Mouse (Mus musculus): ENCODE data around the gene Vps33b.

Gene Vps33b

GRCm38 (mm10) chr7:80268897-80269750 is at the start of gene Vps33b:
TSS of gene Vps33b (plus strand) at chr7:80269649.
- peak; percentile 92 for DNase-seq (ENCODE audit: low spot score)

- DNase-seq (ENCODE audit: low spot score) = no peak
Measured at GRCm38 (mm10) chr7:80220237-80220797, 49.1 kb upstream of the Vps33b start.

- no peak for DNase-seq (ENCODE audit: low spot score)
Measured at GRCm38 (mm10) chr7:80221179-80221750, 48.2 kb upstream of the Vps33b start.

- no peak for DNase-seq (ENCODE audit: low spot score)
Measured at GRCm38 (mm10) chr7:80227065-80227464, 42.4 kb upstream of the Vps33b start.

DNA sequence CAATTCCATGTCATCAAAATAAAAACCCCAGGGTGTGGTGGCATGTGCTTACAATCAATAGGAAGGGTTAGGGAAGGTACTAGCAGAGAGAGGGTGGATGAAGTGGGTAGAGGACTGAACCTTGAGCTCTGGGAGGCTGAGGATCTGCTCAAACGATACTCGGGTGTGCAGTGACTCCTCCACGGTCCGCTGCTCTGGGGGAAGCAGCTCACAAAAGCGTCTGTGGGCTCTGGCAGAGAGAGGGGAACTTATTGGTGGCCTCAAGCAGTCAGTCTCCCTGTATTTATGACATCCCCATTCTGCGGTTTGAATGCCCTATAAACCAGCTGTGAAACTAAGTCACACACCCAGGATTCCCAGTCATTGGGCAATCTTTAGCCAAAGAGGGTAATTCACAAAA is 39.3 kb upstream of the Vps33b start:
- DNase-seq (ENCODE audit: low spot score) = no peak

DNA sequence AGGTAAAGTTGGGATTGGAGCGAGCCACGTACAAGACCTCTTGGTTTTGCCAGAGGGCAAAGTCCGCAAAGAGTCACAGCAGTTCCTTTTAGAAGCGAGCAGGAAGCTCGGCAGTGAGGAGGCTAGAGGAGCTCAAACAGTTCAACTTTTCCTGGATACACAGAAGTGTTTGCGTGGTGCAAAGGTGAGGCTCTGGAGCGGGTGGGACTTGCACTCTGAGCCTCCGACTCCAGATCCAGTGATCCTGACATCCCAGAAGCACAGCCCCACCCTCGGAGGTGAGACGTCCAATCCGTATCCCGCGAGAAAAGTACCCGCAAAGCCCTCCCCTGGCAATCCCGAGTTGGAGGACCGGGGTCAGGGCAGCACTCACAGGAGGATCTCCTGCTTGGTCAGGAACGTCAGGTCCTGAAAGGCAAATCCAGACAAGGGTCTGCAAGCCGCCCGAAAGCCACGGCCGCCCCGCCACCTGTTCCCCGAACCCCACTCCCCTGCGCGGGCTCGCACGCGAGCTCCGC is 37.4 kb upstream of the Vps33b start:
- no peak for DNase-seq (ENCODE audit: low spot score)

DNA sequence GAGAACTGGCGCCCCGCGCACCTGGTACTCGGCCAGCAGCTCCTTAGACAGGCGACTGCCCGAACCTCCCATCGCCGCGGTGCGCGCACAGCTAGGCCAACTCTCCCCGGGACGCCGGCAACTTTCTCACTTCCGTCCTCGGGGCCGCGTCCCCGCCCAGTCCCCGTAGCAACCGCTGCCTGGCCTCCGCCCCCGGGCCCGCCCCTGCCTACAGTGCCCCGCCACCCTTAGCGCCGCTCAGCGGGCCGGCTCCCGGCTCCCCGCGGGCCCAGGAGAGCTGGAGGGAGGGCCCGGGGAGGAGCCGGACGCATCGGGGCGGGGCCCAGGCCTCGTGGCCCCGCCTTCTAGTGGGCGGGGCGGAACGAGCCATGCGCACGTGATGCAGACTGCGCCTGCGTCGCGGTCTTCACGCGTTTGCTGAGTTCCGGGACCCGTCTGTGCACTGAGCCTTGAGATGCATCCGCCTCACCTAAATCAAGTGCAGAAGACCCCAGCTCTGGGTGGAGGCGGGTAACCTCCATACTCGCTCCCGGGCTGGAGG is 36.9 kb upstream of the Vps33b start, which contains the start of the genes Cib1 and Gdpgp1:
TSS of gene Cib1 (minus strand) at position 325 of the 541 bp plus-strand sequence.
TSS of gene Gdpgp1 (plus strand) at position 377 of the 541 bp plus-strand sequence.
- peak; percentile 99 for DNase-seq (ENCODE audit: low spot score)

- no peak for DNase-seq (ENCODE audit: low spot score)
Measured at GRCm38 (mm10) chr7:80233799-80234198, 35.6 kb upstream of the Vps33b start.

- DNase-seq (ENCODE audit: low spot score) = no peak
Measured at GRCm38 (mm10) chr7:80238542-80238941, 30.9 kb upstream of the Vps33b start.

DNA sequence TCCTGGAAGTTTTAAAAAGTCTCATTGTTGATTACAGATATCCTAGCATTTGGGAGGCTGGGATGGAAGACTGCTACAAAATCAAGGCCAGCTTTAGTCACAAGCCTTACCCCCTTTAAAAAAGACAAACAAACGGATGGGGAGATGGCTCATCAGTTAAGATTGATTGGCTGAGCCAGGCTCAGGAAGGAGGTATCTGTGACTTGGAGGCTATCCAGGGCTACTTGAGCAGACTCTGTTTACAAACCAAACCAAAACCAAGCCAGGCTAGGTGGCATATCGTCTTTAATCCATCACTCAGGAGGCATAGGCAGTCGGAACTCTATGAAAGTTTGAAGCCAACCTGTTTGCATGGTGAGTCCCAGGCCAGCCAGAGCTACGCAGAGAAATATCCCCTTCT is 27.8 kb upstream of the Vps33b start:
- no peak for DNase-seq (ENCODE audit: low spot score)

GRCm38 (mm10) chr7:80244851-80245250 is 24.6 kb upstream of the Vps33b start:
- DNase-seq (ENCODE audit: low spot score) = no peak

DNA sequence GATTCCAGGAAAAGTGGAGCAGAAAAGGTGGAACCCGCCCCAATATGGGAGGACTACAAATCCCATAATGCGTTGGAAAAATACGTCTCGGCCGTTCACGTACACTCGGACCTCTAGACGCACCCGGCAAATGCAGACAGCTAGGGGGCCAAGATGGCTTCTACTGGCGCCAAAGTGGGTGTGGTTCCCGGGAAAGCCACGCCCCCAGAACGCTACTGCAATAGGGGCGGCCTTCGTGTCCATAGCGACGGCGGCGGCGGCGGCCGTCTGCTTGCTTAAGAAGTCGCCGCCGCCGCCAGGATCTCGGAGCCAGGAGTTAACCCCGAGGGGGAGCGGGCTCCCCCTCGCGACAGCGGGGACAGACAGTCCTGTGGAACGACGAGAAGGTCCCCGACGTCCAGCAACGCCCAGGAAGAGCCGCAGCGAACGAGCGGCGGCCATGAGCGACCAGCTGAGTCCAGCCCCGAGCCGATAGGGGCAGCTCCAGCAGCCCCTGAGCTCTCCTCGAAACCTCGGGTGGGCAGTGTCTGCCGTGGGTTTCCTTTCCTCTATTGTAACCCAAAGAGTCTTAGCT is 23.2 kb upstream of the Vps33b start, which contains the start of gene Ttll13:
TSS of gene Ttll13 (plus strand) at position 229 of the 574 bp plus-strand sequence.
- peak; percentile 97 for DNase-seq (ENCODE audit: low spot score)

GRCm38 (mm10) chr7:80246859-80247258 is 22.6 kb upstream of the Vps33b start:
- no peak for DNase-seq (ENCODE audit: low spot score)

DNA sequence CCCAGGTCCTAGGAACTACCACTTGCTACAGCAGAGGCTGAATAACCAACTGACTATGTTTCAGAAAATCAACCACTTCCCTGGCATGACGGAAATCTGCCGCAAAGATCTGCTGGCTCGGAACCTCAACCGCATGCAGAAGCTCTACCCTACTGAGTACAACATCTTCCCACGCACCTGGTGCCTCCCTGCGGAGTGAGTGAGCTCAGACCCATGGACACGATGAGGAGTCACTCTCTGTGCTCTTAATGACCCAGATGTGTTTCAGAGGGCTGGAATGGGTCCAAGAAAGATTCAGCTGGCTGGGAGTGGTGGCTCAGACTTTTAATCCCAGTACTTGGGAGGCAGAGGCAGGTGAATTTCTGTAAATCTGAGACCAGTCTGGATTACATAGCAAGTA is 17.0 kb upstream of the Vps33b start:
- DNase-seq (ENCODE audit: low spot score) = no peak

DNA sequence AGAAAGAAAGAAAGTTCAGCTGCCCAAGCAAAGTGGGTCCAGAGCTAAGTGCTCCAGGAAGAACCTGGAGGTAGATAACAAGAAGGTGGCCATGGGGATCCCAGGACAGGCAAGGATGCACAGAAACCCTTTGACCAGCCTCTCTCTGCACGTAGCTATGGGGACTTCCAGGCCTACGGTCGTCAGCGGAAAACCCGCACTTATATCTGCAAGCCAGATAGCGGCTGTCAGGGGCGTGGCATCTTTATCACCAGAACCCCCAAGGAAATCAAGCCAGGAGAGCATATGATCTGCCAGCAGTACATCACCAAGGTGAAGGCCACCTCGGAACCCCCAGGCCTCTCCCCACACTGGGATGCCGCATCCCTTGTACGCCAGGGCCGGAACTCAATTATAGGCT is 16.6 kb upstream of the Vps33b start:
- DNase-seq (ENCODE audit: low spot score) = no peak

DNA sequence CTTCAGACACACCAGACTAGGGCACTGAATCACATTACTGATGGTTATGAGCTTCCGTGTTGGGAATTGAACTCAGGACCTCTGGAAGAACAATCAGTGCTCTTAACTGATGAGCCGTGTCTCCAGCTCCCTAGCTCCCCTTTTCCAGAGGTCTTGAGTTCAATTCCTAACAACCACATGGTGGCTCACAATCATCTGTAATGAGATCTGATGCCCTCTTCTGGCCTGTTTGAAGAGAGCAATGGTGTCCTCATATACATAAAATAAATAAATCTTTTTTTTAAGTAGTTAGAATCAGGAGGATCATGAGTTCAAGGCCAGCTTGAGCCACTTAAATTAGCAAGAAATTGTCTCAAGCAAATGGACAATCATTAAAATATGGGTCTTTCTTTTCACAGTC is 13.5 kb upstream of the Vps33b start:
- no peak for DNase-seq (ENCODE audit: low spot score)

GRCm38 (mm10) chr7:80257706-80258105 is 11.7 kb upstream of the Vps33b start:
- DNase-seq (ENCODE audit: low spot score) = no peak

- peak; percentile 79 for DNase-seq (ENCODE audit: low spot score)
Measured at GRCm38 (mm10) chr7:80260625-80261371, 8.7 kb upstream of the Vps33b start, which contains the start of gene Ngrn. TSS of gene Ngrn (plus strand) at chr7:80261215.

GRCm38 (mm10) chr7:80261372-80261990 is 8.0 kb upstream of the Vps33b start:
- no peak for DNase-seq (ENCODE audit: low spot score)

DNA sequence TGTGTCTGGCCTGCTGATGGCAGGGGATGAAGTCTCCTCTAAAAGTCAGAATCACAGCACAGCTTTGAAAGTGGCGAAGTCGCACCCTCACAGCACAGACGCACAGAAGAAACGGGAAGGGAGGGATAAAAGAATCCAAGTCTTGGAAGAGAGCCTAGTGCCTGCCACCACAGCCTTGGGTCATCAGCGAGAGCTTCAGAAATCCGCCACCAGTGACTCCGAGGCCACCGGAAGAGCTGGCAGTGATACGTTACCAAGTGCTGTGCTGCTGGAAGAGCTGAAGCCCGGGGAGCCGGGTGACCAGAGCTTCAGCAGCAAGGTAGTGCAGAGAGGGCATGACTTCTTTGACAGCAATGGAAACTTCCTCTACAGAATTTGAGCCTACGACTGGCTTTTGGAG is 4.8 kb upstream of the Vps33b start:
- no peak for DNase-seq (ENCODE audit: low spot score)

DNA sequence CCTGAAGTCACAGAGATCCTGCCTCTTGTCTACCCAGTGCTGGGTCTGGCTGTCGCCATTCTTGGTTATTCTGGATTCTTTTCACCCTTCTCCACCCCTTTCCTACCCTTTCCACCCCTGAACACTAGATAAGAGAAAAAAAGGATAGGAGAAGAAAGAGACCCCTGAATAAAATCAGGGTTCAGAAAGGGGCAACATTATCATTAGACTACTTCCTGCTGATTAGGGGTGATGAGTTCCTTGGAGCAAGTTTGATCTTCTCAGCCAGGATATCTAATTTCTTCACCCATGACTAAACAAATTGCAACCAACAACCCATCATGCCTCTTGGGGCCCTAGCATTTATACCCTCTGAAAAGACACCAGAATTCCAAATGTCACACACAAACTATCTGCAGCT is 1.7 kb upstream of the Vps33b start:
- no peak for DNase-seq (ENCODE audit: low spot score)
